Mouse (Mus musculus) testis, postnatal 14 days (tissue): ENCODE results near the gene C5ar2.
"Not testable (repeated sequence)": the region's sequence is repeated elsewhere in the genome, so short reads cannot be mapped to it uniquely, and the experiment has no call there.

Experiments
- DNase-seq: peaks from one replicate; pipeline ENCODE4 v3.0.0; 2021; ENCODE audit warnings: low spot score

Gene C5ar2

GRCm38 (mm10) chr7:16257830-16258229 is 13.9 kb upstream of the C5ar2 start:
- no peak for DNase-seq

DNA sequence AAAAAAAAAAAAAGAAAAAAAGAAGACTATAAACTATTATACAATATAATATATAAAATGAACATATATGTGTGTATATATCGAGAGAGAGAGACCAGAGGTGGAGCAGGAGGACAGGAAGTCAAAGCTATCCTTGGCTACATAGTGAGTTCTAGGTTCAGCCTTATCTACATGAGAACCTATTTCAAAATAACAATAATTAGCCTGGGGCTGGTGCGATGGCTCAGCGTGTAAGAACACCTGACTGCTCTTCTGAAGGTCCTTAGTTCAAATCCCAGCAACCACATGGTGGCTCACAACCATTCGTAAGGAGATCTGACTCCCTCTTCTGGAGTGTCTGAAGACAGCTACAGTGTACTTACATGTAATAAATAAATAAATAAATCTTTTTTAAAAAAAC is 12.0 kb upstream of the C5ar2 start:
- not testable (repeated sequence) for DNase-seq

DNA sequence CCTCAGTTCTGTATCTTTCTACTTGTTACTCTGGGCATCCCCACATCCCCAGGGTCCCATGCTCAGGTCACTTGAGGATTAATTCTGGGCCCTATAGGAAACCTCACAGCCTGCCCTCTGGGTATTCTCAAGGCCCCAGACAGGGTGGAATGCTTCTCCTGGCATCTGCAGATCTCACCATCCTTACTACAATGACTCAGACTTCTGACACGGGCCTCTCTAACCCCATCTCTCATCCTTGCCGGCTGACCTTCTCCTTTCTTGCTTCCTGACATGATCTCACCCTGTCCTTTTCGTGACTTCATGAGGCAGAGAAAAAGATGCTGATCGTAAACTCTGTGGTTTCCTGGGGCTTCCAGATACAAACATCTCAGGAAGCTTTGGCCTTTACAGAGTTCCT is 10.2 kb upstream of the C5ar2 start:
- no peak for DNase-seq

DNA sequence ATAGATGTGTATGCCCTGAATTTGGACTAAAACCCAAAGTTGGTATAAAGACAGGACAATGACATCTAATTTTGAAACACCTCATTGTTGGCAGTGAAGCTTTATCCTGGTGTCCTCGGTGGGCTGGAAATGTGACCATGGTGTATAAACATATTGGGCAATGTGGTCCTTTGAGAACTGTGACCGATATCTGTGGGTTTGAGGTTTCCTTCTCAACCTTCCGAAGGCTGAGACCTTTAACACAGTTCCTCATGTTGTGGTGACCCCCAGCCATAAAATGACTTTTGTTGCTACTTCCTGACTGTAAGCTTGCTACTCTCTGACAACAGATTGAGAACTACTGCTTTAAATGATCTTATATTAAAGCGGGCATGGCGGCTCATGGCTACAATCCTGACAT is 6.7 kb upstream of the C5ar2 start:
- no peak for DNase-seq

- no peak for DNase-seq
Observed at GRCm38 (mm10) chr7:16245958-16246357, 2.0 kb upstream of the C5ar2 start.

- DNase-seq, result no peak
Observed at GRCm38 (mm10) chr7:16242198-16242597, 1.8 kb downstream of the C5ar2 start.

GRCm38 (mm10) chr7:16241787-16242186 is 2.2 kb downstream of the C5ar2 start:
- no peak for DNase-seq

GRCm38 (mm10) chr7:16240978-16241303 is 3.0 kb downstream of the C5ar2 start:
- no peak for DNase-seq

DNA sequence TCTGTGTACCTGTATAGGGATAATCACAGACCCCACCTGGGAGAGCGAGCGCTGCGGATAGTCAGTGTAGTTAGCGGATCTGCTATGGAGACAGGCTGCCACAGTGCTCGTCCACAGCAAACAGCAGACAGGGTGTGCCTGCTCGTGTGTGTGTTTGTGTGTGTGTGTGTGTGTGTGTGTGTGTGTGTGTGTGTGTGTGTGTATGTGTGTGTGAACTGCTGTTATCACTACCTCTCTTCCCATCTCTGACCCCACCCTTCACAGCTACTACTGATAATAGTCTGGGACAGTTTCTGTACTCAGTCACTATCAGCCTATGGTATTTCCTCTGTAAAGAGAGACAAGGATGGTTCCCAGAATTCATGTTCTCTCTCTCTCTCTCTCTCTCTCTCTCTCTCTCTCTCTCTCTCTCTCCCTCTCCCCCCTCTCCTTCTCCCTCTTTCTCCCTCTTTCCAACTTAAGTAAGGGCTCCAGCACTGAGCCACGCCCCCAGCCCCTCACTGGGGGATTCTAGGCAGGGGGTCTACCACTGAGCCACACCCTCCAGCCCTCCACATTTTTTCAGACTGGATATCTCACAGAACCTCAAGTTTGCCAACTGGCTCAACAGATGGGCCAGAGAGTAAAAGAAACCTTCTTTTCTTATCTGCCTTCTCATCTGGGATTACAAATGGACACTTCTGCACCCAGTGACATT is 3.5 kb downstream of the C5ar2 start:
- DNase-seq, result no peak

DNA sequence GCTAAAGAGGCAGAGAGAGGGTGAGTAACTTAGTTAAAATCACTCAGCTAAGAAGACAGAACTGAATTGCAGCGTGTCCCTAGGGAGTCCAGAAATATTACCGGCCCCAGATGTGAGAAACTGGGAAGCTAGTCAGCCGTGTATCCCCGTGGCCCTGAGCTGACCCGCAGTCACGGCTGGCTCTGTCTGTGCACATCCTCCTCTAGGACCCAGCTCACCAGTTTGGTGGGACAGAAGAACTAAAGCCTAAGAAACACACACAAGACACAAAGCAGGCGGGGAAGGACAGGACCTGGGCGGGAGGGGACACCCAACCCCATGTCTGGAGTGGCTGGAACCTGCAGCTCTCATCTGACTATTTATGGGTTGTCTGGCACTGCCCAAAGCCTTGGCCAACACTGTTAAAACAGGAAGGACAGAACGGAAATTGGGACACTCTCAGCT is 4.4 kb downstream of the C5ar2 start:
- DNase-seq, result no peak

DNA sequence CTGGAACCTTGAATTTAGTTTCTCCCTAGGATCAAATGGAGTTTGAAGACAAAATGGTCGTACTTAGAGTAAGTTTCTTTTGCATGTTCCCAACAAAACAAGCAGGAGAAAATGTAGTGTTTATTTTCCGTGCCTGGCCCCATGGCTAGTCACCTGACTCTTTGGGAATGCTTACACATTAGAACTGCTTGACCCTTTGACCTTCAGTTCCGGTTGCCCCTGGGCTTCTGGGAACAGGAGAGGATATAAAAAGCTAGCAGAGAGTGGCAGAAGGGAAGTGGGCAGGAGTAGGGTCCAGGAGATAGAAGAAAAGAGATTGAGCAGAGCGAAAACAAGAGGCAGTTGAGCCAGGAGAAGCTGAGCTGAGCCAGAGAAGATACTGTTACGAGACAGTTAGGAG is 14.1 kb downstream of the C5ar2 start:
- no peak for DNase-seq

DNA sequence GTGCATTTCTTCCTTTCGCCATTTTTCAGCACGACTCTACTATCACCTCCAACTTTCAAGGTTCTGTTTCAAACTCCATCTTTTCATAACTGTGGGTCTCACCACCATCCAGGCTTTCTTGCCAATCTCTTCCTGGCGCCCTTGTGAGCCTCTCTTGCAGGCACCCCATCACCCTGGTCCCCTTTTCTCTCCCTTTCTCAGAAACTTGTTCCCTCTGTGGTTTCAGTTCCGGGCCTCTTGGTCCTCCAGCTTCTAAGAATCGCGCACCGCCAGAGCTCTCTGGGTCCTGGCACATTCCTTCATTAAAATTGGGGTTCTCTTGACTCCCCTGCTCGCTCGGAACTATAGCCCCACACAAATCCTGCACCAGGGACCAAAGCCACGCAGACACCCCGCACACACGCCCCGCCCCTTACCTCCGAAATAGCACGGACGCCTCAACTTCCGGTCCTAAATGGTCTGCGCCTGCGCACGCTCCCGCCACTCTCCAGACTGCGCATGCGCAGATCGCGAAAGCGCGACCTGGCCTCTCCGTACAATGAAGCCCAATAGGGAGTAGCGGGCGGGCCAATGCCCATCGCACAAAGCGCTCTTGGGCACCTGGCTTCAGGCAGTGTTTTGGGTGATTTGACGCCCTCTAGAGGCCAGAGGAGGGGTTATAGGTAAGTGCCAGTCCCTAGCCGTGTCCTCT is 22.2 kb downstream of the C5ar2 start, which contains the start of gene Dhx34:
Gene Dhx34 (minus strand): TSS at position 456 of the 691 bp plus-strand sequence.
- DNase-seq, result peak; percentile 93

GRCm38 (mm10) chr7:16213986-16214385 is 30.0 kb downstream of the C5ar2 start:
- DNase-seq, result no peak

GRCm38 (mm10) chr7:16213196-16213595 is 30.8 kb downstream of the C5ar2 start:
- DNase-seq, result no peak

GRCm38 (mm10) chr7:16210862-16211365 is 33.0 kb downstream of the C5ar2 start:
- no peak for DNase-seq

DNA sequence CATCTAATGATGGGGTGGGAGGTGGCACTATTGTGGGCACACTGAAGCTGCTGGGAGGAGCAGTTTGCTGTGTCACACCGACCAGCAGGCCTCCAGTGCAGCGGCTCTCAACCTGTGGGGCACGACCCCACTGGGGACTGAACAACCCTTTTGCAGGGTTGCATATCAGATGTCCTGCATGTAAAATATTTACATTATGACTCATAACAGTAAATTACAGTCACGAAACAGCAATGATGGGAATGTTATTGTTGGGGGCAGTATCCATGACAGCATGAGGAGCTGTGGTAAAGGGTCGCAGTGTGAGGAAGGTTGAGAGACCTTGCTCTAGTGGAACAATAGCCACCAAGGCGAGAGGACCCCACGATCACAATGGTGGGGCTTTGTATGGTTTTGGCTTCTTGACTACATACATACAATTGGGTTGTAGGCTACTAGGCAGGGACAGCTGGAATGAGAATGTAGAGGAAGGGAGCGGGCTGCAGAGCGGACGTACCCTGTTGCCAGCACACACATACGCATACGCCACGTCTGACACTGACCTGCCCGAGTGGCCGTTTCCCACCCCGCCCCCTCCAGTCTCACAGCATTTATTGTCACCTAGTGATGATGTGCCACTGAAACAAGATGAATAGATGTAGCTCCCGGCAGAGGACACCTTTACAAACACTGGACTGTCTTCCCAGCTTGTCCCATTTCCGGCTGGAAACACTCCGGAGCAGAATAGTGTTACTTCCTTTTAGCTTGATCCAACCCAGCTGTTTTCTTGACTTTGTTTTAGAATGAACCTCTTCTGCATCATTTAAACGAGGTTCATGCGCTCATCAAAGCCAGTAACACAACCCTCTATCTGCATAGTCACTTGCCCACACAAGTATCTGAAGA is 34.9 kb downstream of the C5ar2 start:
- DNase-seq, result no peak

DNA sequence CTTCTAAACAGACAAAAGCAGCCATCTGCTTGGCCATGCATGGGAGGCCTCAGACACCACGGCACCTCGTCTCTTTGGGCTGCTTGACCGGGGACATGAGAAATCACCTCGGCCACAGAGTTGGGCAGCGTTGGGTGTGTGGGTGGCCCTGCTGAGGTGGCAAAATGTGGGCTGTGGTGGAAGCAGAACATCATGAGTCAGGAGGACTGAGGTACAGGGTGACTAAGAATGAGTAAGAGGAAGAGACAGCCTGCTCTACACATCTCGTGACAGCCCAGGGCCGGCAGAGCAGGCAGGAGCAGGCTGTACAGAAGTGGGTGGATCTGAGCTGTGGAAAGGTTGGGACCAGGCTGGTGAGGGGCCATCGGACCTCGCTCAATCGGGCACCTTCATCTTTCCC is 36.5 kb downstream of the C5ar2 start:
- DNase-seq, result no peak

- no peak for DNase-seq
Observed at GRCm38 (mm10) chr7:16207076-16207475, 36.9 kb downstream of the C5ar2 start.

- DNase-seq, result no peak
Observed at GRCm38 (mm10) chr7:16204791-16205190, 39.2 kb downstream of the C5ar2 start.

GRCm38 (mm10) chr7:16203505-16203903 is 40.5 kb downstream of the C5ar2 start:
- no peak for DNase-seq

GRCm38 (mm10) chr7:16202756-16203504 is 41.0 kb downstream of the C5ar2 start:
- no peak for DNase-seq

GRCm38 (mm10) chr7:16201136-16201535 is 42.8 kb downstream of the C5ar2 start:
- DNase-seq, result no peak
